ENCODE assay signal across 19 mouse cellular contexts in genomic region chr5:20830717-20831116, GRCm38 (mm10). TPM values are rescaled to one million over a fixed set of nuclear protein-coding genes. Genes with fewer than 3 reads are reported as not detected.
DNase-seq lines count a peak whose midpoint lies in the region; ATAC-seq and TF ChIP-seq lines count a peak whose summit lies in the region.
"Had no signal": no experiment of that assay in that cellular context is flagged by ENCODE, and none has a peak within 500 bp of the region (broad histone marks: within the 10 kb centered on the region; RNA-seq: fewer than 3 reads in every experiment).

No protein-coding gene starts in this region.

- peaks cover 15% of the 10 kb centered on the region for H3K4me1 ChIP-seq in megakaryocyte, embryonic 14.5 days
- H3K4me1 ChIP-seq in liver, embryonic 13.5 days (replicated peaks), result peaks cover 3% of the 10 kb centered on the region; the same call in 1 of the 2 replicates
- peaks cover 2% of the 10 kb centered on the region for H3K4me1 ChIP-seq in liver, embryonic 16.5 days (ENCODE audit: control insufficient read depth, low read depth, low read length)
- no peaks in the 10 kb centered on the region for H3K4me1 ChIP-seq in kidney, embryonic 16.5 days (ENCODE audit: insufficient read depth, low read length)
- H3K4me1 ChIP-seq in thymus, adult 2 months (replicated peaks; ENCODE audit: control insufficient read depth, insufficient read depth, low read length), result no peaks in the 10 kb centered on the region
- H3K4me1 ChIP-seq: embryonic facial prominence, embryonic 10.5 days; forebrain, embryonic 13.5 days; heart, embryonic 10.5 days; hindbrain, embryonic 12.5 days had no signal

- WGBS in liver, embryonic 13.5 days (ENCODE audit: insufficient replicate concordance), result 61% methylated on average over 1 of the region's 1 CpGs
- WGBS in liver, embryonic 16.5 days (ENCODE audit: insufficient replicate concordance), result 59% methylated on average over 1 of the region's 1 CpGs
- 83% methylated on average over 1 of the region's 1 CpGs for WGBS in kidney, embryonic 16.5 days
- 98% methylated on average over 1 of the region's 1 CpGs for WGBS in thymus, adult 2 months

- no peaks in the 10 kb centered on the region for H3K27me3 ChIP-seq in megakaryocyte, embryonic 14.5 days (replicated peaks)
- no peaks in the 10 kb centered on the region for H3K27me3 ChIP-seq in liver, embryonic 13.5 days
- no peaks in the 10 kb centered on the region for H3K27me3 ChIP-seq in liver, embryonic 16.5 days (ENCODE audit: control insufficient read depth, insufficient read depth, low read depth, low read length)
- no peaks in the 10 kb centered on the region for H3K27me3 ChIP-seq in kidney, embryonic 16.5 days (ENCODE audit: insufficient read depth, low read length)
- no peaks in the 10 kb centered on the region for H3K27me3 ChIP-seq in thymus, adult 2 months (ENCODE audit: control insufficient read depth, insufficient read depth, low read length)
- H3K27me3 ChIP-seq: forebrain, embryonic 13.5 days; hindbrain, embryonic 12.5 days had no signal

- no peak for TF ChIP-seq CTCF in thymus, adult 2 months (IDR thresholded peaks at IDR 0.05; ENCODE audit: borderline replicate concordance, control insufficient read depth, extremely low read depth, insufficient read depth, low read length, poor library complexity)

- no peak for DNase-seq in liver, embryonic 13.5 days
- DNase-seq in thymus, adult 2 months, result no peak
- DNase-seq: adrenal gland, adult 2 months; adrenal gland, postnatal 25 days; cerebellum, adult 18-20 months; cerebellum, adult 9-11 months; cerebellum, postnatal 36 days; forebrain, postnatal 0 days; gastrocnemius, postnatal 36 days; heart, postnatal 10 days; heart, postnatal 4 days had no signal

- peaks cover 14% of the 10 kb centered on the region for H3K36me3 ChIP-seq in megakaryocyte, embryonic 14.5 days (replicated peaks; ENCODE audit: low read length)
- H3K36me3 ChIP-seq in liver, embryonic 13.5 days, result no peaks in the 10 kb centered on the region
- no peaks in the 10 kb centered on the region for H3K36me3 ChIP-seq in liver, embryonic 16.5 days (ENCODE audit: control insufficient read depth, insufficient read depth)
- H3K36me3 ChIP-seq in kidney, embryonic 16.5 days (ENCODE audit: insufficient read depth, low read length), result no peaks in the 10 kb centered on the region
- no peaks in the 10 kb centered on the region for H3K36me3 ChIP-seq in thymus, adult 2 months (ENCODE audit: control insufficient read depth, insufficient read depth, low read length)
- H3K36me3 ChIP-seq: embryonic facial prominence, embryonic 10.5 days; heart, embryonic 10.5 days; hindbrain, embryonic 12.5 days had no signal

- no peaks in the 10 kb centered on the region for H3K9me3 ChIP-seq in megakaryocyte, embryonic 14.5 days
- H3K9me3 ChIP-seq in liver, embryonic 13.5 days (replicated peaks), result no peaks in the 10 kb centered on the region
- H3K9me3 ChIP-seq in liver, embryonic 16.5 days (replicated peaks; ENCODE audit: control insufficient read depth, low read length), result no peaks in the 10 kb centered on the region
- H3K9me3 ChIP-seq in kidney, embryonic 16.5 days (ENCODE audit: low read length), result no peaks in the 10 kb centered on the region
- H3K9me3 ChIP-seq: embryonic facial prominence, embryonic 10.5 days; forebrain, embryonic 13.5 days; heart, embryonic 10.5 days; hindbrain, embryonic 12.5 days had no signal

- H3K27ac ChIP-seq in liver, embryonic 13.5 days, result no peak overlapping the region
- no peak overlapping the region for H3K27ac ChIP-seq in liver, embryonic 16.5 days (ENCODE audit: low read length)
- H3K27ac ChIP-seq in kidney, embryonic 16.5 days (ENCODE audit: low read length), result no peak overlapping the region
- H3K27ac ChIP-seq in thymus, adult 2 months (ENCODE audit: control insufficient read depth, insufficient read depth, low read length), result no peak overlapping the region
- H3K27ac ChIP-seq: embryonic facial prominence, embryonic 10.5 days; forebrain, embryonic 13.5 days; heart, embryonic 10.5 days; hindbrain, embryonic 12.5 days had no signal

- no peak overlapping the region for H3K9ac ChIP-seq in liver, embryonic 13.5 days
- no peak overlapping the region for H3K9ac ChIP-seq in liver, embryonic 16.5 days (ENCODE audit: low read depth, low read length)
- H3K9ac ChIP-seq in kidney, embryonic 16.5 days (replicated peaks; ENCODE audit: low read length), result no peak overlapping the region
- H3K9ac ChIP-seq: forebrain, embryonic 13.5 days; forebrain, postnatal 0 days; hindbrain, embryonic 12.5 days had no signal

- peak overlapping the region; percentile 14 for H3K4me3 ChIP-seq in megakaryocyte, embryonic 14.5 days (replicated peaks)
- H3K4me3 ChIP-seq in liver, embryonic 13.5 days (replicated peaks), result no peak overlapping the region
- H3K4me3 ChIP-seq in liver, embryonic 16.5 days (ENCODE audit: low read depth, low read length), result no peak overlapping the region
- no peak overlapping the region for H3K4me3 ChIP-seq in kidney, embryonic 16.5 days (ENCODE audit: low read length)
- no peak overlapping the region for H3K4me3 ChIP-seq in thymus, adult 2 months (ENCODE audit: control insufficient read depth, insufficient read depth, low read length)
- H3K4me3 ChIP-seq: embryonic facial prominence, embryonic 10.5 days; forebrain, embryonic 13.5 days; heart, embryonic 10.5 days; hindbrain, embryonic 12.5 days had no signal

- TF ChIP-seq POLR2A in thymus, adult 2 months (IDR thresholded peaks at IDR 0.05; ENCODE audit: control insufficient read depth, extremely low read depth, insufficient read depth, low read length, poor library complexity), result no peak

- no peak for ATAC-seq in megakaryocyte, adult 5-6 weeks (ENCODE audit: poor library complexity, severe bottlenecking)
- ATAC-seq in liver, embryonic 13.5 days (ENCODE audit: low read depth), result peak; percentile 54
- ATAC-seq in liver, embryonic 16.5 days (ENCODE audit: low read depth), result peak; percentile 85
- ATAC-seq in kidney, embryonic 16.5 days (ENCODE audit: low FRiP score, low TSS enrichment), result no peak
- ATAC-seq: forebrain, embryonic 13.5 days; forebrain, postnatal 0 days had no signal

- H3K4me2 ChIP-seq in liver, embryonic 13.5 days, result no peak overlapping the region
- H3K4me2 ChIP-seq in liver, embryonic 16.5 days (ENCODE audit: low read depth, low read length), result no peak overlapping the region
- H3K4me2 ChIP-seq in kidney, embryonic 16.5 days (replicated peaks; ENCODE audit: low read depth, low read length), result no peak overlapping the region
- H3K4me2 ChIP-seq: forebrain, embryonic 13.5 days; hindbrain, embryonic 12.5 days had no signal

RNA-seq across cellular contexts. Expression of gene Phtf2, which starts 51.2 kb away (rescaled TPM):
- 1.0 and 1.5 TPM in 2 replicates for polyA plus RNA-seq in megakaryocyte, embryonic 14.5 days (2012; ENCODE audit: insufficient read depth, low replicate concordance)
- total RNA-seq in megakaryocyte, adult 5-6 weeks (2015), result 4.3 and 6.5 TPM in 2 replicates
- 9.3 and 14.6 TPM in 2 replicates for total RNA-seq in megakaryocyte, adult 5-6 weeks (2017)
- 6.2 and 8.7 TPM in 2 replicates for polyA plus RNA-seq in liver, embryonic 13.5 days (2015; fragmentation: Nextera tagmentation; extraction: Ambion mirVana)
- polyA plus RNA-seq in liver, embryonic 16.5 days (2015; fragmentation: Nextera tagmentation; extraction: Ambion mirVana), result 5.6 and 5.7 TPM in 2 replicates
- polyA plus RNA-seq in kidney, embryonic 16.5 days (2015; fragmentation: Nextera tagmentation; extraction: Ambion mirVana), result 15.8 and 16.9 TPM in 2 replicates
- 4.5 and 5.2 TPM in 2 replicates for polyA plus RNA-seq in thymus, adult 2 months (2012; rRNA removed)

RNA-seq across cellular contexts. Expression of gene Tmem60, which starts 51.3 kb away (rescaled TPM):
- 3.9 TPM in 1 of 2 replicates, not detected in the other for polyA plus RNA-seq in megakaryocyte, embryonic 14.5 days (2012; ENCODE audit: insufficient read depth, low replicate concordance)
- total RNA-seq in megakaryocyte, adult 5-6 weeks (2015), result 32.1 and 37.5 TPM in 2 replicates
- total RNA-seq in megakaryocyte, adult 5-6 weeks (2017), result 7.5 and 12.2 TPM in 2 replicates
- 39.5 and 40.6 TPM in 2 replicates for polyA plus RNA-seq in liver, embryonic 13.5 days (2015; fragmentation: Nextera tagmentation; extraction: Ambion mirVana)
- polyA plus RNA-seq in liver, embryonic 16.5 days (2015; fragmentation: Nextera tagmentation; extraction: Ambion mirVana), result 32.4 and 34.5 TPM in 2 replicates
- 52.9 and 53.9 TPM in 2 replicates for polyA plus RNA-seq in kidney, embryonic 16.5 days (2015; fragmentation: Nextera tagmentation; extraction: Ambion mirVana)
- polyA plus RNA-seq in thymus, adult 2 months (2012; rRNA removed), result 12.6 and 15.5 TPM in 2 replicates

Comparison
In these comparisons a context has a peak if more than half of its experiments do, and no peak if none do; other contexts are left out.
1. ATAC-seq: peak in liver, embryonic 13.5 days (single experiment) and liver, embryonic 16.5 days (single experiment); none in megakaryocyte, adult 5-6 weeks (single experiment) and kidney, embryonic 16.5 days (single experiment).